Mouse (Mus musculus) kidney, postnatal 36 days (tissue): Measurements from ENCODE around the gene Pde4b.
"Not testable (repeated sequence)": the region's sequence is repeated elsewhere in the genome, so short reads cannot be mapped to it uniquely, and the experiment has no call there.

Source experiments
- DNase-seq, 2 experiments: peaks; one replicate each; pipeline ENCODE4 v3.0.0; 2021 to 2022; ENCODE audit warnings: mixed read lengths in 2 of 2

Pde4b gene

DNA sequence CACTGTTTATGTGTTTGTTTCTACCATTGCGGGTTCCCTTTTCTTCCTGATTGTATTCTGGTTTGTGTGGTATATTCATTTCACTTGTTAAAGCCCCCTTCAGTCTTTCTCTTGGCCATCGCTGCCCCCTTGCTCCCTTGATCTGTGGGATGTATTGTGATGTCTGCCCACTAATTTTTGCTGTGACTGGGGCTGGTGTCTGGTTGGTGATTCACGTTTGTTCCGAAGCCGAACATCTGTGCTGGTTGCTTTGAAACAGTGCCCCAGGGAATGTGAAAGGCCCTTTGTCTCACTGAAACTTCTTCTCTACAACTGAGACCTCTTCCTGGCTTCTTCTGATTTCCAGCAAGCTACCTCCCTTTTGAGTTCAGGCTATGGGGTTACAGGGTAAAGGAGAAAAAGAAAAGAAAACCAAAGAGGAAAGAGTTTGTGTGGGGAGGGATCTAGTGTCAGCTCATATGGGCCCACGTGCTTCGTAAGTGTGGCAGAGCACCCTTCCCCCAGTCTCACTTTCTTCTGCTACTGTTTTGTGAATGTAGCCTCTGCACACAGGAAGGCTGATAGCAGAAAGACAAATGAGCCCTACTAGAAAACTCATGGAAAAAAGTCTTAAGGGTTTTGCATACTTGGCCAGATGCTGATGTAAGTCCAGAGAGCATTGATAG lies 396.1 kb downstream of the Pde4b start:
- no peak for DNase-seq

DNA sequence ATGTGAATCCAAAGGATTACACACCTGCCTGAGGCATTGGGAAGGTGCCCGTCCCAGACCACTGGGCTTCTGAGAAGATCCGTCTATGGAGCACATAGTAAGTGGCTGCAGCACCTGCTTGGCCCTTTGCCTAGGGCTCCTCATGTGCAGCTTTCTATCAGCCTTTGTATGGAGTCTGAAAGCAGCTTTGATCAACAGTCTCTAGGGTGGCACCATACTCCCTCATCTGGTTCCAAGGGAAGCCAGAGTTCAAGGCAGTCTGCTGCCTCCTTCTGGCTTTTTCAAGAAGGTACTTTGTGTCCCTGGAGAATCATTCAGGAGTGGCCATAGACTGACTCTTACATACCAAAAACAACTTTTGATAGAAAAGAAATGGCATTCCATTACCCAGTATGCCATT lies 397.4 kb downstream of the Pde4b start:
- no peak for DNase-seq

DNA sequence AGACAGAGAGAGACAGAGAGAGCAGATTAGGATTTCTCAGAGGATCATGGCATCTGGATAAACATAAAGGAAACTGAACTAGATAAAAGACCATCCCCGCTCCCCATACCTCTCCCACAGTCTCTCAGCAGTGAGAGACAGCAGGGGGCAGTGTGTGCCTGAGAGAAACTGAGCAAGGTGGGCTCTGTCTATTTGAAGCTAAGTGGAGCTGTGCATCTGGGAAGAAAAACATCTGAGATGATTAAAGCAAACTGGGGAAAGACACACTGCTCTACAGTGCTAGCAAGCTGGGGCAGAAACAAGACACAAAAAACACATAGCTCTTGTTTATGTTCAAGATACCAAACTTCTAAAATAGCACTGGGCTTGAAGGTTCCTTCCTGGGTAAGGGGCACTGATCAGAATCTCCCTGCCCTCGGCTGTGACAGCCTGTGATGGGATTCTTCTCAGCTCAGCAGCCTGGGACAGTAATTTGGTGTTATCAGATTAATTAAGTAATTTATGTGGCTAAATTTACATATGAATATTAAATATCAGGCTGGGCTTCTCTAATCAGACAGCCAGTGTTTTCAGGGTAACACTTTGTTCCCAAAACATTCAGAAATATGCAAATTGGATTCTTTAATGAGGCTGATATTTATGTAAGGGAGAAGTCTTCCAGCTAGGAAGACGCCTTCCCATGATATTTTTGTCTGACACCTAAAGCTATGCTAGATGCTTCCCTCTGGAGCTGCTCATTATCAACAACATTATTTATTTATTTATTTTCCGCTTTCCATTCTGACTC lies 399.0 kb downstream of the Pde4b start:
- peak in 1 of 2 experiments; percentile 59 for DNase-seq

DNA sequence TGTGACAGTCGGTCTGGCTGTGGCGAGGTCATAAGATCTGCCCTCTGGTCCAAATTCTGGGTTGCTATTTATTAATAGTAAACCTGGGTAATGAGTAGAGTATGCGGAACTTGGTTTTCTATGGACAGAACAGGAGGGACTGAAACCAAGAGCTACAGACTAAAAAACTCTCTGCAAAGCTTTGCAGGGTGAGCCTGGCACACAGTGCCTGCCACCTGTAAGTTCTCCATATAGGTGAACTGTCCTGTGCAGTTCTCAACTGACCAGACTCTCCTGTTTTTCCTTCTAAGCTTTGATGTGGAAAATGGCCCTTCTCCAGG lies 399.5 kb downstream of the Pde4b start:
- peak; percentile 47 to 68 for DNase-seq

DNA sequence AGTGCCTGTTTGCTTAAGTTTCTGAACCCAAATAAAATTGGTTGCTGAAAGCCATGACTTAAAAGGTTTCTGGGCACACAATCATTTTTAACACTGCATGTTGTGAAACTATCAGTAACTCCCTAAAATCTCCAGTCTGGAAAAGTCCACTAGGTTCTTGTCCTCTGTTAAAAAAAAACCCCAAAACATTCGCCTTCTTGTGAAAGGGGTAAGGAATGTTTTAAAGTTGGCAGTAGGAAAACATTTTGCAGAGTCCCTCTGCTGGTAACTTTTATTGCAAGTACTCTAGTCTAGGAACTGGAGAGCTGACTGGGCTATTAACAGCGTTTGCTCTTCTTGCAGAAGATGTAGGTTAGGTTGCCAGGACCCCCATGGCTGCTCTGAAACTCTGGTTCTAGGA lies 400.7 kb downstream of the Pde4b start:
- no peak for DNase-seq

DNA sequence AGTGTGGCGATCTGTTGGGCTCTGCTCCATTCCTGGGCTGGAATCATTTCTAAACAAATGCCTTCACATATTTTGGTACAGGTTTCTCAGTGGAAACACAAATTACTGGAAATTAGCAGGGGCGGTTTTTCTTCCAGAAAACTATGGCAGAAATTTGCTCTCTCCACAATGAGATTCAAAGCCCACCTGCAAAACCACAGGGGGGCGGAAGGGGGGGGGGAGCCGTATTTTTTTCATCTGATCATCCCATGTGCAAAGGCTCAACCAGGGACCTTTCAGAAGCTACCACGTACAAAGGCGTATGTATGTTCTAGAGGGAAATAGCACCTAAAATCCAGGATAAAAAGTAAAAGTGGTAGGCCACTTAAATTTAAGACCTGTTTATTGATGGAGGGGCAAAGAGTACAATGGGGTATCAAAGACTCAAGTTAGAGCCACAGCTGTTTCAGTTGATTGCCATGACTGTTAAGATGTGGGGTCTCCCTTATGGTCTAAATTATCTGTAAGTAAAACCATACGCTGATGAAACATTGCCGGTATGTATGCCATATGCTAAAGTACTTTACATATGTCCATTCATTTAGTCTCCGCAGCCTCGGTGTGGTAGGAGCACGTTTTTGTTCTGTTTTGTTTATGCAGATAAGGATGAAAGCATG lies 404.3 kb downstream of the Pde4b start:
- no peak for DNase-seq

DNA sequence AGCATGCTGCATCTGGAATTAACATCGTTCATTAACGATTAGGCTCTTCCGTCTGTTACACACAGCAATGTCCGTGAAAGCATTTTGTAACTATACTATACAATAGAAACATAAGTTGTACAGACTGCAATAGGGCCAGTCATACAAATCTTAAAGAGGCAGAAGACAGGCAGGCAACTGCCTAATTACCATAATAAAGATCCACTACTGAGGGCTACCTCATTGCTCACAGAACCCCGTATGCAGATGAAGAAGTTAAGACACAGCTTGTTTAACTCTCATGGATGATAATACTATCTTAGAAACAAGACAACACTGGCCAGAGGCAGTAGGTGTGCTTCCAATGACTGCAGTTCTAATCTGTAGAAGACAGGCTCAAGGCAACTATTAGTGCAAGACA lies 405.6 kb downstream of the Pde4b start:
- no peak for DNase-seq

DNA sequence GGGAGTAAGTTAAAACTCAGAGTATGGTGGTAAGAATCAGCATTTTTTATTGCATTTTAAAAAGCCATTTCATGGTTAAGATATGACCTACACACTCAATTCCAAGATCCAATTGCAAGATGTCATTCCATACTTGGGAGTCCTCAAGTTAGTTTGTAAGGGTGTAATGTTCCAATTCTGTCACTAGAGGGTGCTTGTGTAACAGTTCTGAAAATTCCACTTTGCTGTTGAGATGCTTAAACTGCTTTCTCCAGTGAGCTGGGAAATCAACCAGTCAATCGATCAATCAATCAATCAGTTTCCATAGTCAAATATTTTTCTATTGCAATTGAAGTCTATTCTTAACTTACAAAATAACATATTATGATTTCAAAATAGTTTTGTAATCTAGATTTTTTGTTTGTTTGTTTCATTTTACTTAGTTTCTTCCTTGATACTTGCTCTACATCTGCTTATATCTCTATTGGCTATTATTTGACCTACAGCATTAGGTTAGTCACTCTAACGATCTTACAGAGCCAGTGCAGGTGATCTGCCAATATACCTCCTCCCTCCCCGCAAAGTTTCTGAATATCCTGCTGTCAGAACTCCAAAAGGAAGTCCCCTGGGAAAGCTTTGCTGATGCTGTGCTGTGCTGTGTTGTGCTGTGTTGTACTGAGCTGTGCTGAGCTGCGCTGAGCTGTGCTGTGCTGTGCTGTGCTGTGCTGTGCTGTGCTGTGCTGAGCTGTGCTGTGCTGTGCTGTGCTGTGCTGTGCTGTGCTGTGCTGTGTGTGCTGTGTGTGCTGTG lies 406.2 kb downstream of the Pde4b start:
- DNase-seq = peak in 1 of 2 experiments; percentile 51

DNA sequence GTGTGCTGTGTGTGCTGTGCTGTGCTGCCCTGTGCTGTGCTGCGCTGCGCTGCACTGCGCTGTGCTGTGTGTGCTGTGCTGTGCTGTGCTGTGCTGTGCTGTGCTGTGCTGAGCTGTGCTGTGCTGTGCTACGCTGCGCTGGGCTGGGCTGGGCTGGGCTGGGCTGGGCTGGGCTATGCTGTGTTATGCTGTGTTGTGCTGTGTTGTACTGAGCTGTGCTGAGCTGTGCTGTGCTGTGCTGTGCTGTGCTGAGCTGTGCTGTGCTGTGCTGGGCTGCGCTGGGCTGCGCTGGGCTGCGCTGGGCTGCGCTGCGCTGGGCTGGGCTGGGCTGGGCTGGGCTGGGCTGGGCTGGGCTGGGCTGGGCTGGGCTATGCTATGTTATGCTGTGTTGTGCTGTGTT lies 406.9 kb downstream of the Pde4b start:
- DNase-seq = not testable (repeated sequence)

DNA sequence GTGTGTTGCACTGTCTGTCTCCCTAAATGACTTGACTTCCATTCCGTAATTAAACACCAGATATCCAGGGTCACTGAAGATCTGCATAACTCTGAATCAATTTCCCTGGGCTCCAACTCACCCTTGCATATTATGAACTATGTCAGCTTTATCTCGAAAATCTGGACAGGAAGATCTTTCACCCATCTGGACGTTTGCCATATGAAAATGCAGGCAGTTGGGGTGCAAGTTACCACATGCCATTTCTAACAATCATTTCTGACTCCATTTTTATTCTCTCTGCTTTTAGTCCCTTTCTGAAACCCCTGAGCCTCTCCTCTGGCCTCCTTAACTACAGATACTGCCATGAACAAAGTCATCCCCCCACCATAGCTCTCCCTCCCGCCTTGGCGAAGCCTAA lies 407.7 kb downstream of the Pde4b start:
- DNase-seq = no peak

DNA sequence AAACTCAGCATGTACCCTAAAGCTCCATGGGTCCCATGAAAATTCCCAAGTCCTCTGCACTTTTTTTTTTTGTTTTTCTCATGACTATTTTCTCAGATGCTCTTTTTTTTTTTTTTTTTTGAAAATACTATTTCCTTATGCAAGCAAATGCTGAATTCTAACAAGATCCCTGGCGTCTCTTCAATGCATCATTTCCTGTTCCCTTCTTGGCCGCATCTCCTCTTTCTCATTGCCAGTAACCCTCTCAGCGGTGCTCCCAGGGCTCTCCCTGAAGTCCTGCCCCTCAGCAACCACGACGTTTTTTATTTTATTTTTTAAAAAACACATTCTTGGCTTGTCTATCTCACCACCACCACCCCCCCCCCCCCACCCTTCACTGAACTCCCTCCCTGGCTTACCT lies 408.1 kb downstream of the Pde4b start:
- DNase-seq = peak; percentile 38 to 50

DNA sequence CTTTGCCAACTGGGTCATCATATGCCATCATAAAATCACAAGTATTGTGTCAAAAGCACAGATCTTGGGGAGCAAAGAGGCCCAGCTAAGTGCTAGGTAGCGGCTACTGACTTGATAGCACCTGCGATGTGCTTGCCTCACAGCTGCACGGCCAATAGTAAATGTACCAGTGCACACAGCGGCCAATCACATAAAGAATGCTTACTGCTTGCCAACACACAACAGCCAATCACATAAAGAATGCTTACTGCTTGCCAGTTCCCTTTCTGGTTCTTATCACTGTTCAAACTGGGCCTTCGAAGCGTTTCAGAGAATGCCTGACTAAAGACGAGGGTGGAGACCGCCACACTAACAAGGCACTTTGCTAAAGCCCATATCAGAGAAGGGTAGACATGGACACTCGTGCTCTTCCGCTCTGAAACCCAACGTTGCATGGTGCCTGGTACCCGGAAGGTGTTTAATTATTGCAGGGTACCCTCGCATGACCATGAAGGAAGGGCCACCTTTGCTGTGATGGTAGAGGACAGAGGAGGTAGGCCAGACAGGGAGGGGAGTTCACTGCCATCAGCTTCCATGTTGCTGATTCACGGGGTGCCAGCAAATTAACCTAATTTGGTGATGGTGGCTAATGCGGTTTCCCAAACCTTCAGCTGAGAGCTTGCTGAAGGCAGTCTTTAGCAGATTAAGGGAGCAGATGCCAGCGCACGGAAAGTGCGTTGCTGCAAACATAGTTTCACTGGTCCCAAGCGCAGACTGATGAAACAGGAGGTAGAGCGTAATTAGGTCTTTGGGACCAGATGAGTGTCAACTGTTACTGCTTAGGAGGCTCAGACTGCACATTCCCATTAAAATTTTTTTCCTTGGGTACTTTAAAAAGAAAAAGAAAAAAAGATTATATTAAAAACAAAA lies 409.2 kb downstream of the Pde4b start:
- no peak for DNase-seq

DNA sequence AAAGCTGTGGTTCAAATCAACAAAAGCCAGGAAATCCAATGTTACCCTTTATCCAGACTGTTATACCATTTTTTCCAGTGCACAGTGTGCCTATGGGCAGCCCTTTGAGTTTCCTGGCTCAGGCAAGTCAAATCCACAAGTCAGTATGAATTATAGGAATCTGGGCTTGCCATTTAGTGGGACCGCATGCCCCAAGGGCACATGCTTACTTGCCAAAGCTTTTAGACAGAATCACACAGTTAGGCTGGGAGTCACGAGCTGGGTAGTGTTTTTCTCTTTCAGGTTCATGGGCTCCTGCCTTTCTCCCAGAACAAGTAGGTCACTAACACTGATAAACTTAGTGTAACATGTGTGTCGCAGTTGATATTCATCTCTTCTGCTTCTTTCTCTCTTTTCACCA lies 409.9 kb downstream of the Pde4b start:
- DNase-seq = peak; percentile 39 to 50

DNA sequence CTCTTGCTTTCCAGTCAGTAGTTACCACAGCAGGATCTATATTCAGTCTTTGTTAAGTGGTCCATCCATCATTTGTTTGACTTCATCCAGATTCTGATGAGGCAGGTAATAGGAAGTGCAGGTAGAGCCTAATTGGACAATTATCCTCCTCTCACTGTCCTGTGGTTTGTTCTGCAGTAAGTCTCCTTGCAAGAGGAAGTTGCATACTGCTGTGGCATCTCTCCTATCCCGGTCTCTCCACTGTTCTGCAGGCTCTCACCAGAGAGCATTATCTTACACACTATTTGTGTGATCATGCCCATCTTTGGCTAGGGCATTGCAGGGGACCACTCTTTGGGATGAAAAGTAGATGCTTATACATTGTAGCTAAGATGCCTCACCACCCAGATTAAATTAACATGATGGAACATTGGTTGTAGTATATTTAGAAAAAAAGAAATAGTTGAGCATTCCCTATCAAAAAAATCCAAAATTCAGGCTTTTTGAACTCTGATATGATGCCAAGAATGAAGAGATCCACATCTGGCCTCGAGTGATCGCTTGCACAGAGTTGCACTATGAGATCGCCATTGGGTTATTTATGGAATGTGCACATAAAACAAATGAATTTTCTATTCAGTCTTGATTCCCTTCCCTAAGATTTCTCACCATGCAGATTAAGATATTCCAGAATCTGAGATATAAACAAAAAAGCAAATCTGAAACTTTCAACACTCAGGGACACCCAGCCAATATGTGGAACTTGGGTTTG lies 411.0 kb downstream of the Pde4b start:
- no peak for DNase-seq

DNA sequence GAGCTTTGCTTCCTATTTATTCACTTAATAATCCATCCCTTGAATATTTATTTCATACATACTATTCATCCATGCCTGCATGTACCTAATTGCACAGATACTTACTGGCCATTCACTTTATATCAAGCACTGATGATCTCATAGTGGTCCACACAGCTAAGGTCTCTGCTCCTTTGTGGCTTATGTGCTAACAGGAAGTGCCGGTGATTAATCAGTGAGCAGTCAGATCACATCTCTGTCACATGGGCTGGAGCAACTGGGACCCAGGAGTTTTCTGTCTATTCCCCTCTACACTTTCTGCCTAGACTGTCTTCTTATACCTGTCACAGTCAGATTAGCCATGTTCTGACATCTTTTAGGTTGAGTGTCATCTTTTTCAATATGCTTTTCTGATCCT lies 411.6 kb downstream of the Pde4b start:
- no peak for DNase-seq

DNA sequence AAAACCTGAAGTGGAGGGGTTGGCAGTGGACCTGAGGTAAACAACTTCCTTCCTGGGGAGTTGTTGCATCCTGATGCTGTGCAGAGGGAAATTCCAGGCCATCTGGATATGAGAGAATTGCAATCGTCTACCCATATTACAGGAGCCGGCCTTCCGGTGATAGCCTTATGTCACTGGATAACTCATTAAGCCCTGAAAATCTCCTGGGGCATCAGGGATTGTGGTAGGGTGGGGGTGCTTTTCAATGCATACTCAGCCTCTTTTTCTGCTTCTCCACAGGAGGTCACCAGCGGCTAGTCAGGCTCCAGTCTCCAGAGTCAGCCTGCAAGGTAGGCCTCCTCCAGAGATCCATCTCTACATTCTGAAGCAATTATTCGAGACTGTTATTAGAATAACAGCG lies 418.4 kb downstream of the Pde4b start:
- no peak for DNase-seq

DNA sequence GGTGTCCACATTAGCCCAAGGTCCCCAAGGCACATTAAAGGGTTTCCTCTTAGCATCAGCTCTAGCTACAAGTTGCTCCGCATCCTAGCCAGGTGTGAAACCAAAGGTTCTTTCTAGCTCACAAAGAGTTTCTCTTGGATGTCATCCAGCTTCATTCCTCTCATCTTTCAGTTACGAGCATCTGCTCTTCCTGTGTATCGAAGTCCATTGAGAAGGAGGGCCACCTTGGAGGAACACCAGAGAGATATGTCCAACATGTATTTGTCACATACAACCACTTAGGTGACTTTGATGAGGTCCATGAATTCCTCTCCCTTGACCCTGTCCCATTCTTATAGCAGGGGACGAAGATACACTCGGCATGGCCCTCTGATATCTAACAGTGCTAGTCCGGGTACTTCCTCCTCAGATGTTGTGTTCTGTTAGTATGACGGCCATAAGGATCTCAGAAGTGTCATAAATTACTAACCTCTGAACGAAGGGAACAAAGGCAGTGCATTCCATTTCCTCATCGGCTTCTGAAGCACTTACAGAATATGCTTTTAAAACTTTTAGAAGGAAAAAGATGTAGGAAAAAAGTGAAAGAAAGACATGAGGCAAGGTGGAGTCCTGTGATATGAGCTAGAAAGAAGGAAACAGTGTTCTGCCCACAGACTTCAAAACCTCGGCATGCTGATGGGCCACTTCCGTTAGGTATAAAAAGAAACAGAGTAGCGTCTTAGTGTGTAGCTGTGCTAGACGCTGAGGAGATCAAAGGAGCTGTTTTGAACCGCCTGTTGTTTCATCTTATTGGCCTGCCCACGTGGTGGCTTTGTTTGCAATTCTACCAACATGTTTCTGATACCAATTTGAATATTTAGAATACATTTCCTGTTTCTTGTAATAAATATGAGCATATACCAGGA lies 419.3 kb downstream of the Pde4b start:
- no peak for DNase-seq

DNA sequence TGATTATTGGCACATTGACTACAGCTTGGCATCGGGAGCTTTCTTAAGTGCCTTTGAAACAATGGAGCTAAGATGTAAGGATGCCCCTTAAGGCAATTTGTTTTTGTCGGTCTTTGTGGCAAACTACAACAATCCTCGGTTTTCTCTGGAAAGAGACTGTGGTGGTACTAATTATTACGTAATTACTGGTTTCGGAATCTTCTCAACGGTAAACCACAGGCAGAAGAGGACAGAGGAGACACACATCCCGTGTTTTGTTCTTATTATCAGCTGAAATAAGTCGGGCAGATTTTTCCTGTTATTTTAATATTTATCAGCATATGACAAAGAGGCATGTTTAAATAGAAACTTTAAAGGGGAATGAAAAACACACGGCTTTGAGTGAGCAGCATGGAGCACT lies 420.0 kb downstream of the Pde4b start:
- DNase-seq = no peak

DNA sequence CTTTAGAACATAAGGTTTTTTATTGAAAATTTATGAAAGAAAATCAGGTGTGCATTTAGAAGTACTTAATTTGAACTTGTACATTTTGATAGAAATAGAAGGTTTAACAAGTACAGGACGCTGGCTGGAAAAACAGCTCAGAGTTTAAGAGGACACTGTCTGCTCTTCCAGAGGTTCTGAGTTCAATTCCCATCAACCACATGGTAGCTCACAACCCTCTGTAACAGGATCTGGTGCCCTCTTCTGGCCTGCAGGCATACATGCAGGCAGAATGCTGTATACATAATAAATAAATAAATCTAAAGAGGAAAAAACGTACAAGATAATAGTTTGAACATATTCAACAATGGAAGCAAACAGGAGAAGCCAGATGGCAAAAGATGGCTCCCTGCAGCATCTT lies 420.4 kb downstream of the Pde4b start:
- no peak for DNase-seq

DNA sequence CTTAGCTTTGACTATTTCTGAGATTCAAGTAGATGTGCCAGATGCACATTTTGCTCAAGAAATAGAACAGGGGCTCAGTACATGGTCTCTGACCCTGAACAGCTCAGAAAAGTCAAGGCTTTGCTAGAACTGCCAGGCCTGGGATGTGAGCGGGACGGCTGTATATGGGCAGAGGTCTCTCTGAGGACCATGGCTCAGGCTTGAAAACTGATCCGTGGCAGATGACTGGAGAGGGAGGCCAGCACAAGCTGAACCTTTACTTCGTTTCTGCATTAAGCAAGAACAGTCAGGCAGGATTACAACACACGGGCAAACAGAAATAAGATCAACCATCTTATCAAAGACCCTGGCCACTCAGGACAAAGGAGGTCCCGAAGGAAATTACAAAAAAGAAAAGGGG lies 422.7 kb downstream of the Pde4b start:
- no peak for DNase-seq
